Mouse (Mus musculus) neural tube, embryonic 11.5 days (tissue): Measurements from ENCODE around the gene Gm20388. TPM values are rescaled to one million over a fixed set of nuclear protein-coding genes. Genes with fewer than 3 reads are reported as not detected.
"Not testable (repeated sequence)": the region's sequence is repeated elsewhere in the genome, so short reads cannot be mapped to it uniquely, and the experiment has no call there.

Experiments used
- ATAC-seq: fragments of 200-750 bp; cut with Nextera tagmentation; 2 replicates; pipeline ENCODE4 v1.8.0; 2017; ENCODE audit warnings: moderate number of reproducible peaks, mild to moderate bottlenecking, moderate TSS enrichment, moderate library complexity; ENCODE audit not compliant: insufficient read depth, low FRiP score, low TSS enrichment
- DNase-seq: peaks from one replicate; pipeline ENCODE4 v3.0.0-alpha.2; 2015; ENCODE audit warnings: low spot score
- H3K27ac ChIP-seq: fragments of 300-500 bp; sonication (generic); 2 replicates; pipeline ENCODE4 v1.5.1; 2014; ENCODE audit warnings: low read depth, mild to moderate bottlenecking, low read length
- H3K27me3 ChIP-seq: fragments of 300-500 bp; sonication (generic); 2 replicates; pipeline ENCODE4 v1.6.1; 2014; ENCODE audit warnings: mild to moderate bottlenecking, low read length, mixed read lengths; ENCODE audit not compliant: control insufficient read depth, insufficient read depth
- H3K36me3 ChIP-seq: fragments of 300-500 bp; sonication (generic); 2 replicates; pipeline ENCODE4 v1.6.1; 2014; ENCODE audit warnings: mild to moderate bottlenecking, low read length, moderate library complexity, mixed read lengths; ENCODE audit not compliant: control insufficient read depth, insufficient read depth
- H3K4me1 ChIP-seq: fragments of 300-500 bp; sonication (generic); 2 replicates; pipeline ENCODE4 v1.6.1; 2014; ENCODE audit warnings: low read length, mixed read lengths; ENCODE audit not compliant: control insufficient read depth, insufficient read depth
- H3K4me2 ChIP-seq: fragments of 300-500 bp; sonication (generic); 2 replicates; pipeline ENCODE4 v1.6.1; 2014; ENCODE audit warnings: low read depth, mild to moderate bottlenecking, moderate library complexity
- H3K4me3 ChIP-seq: fragments of 300-500 bp; sonication (generic); 2 replicates; pipeline ENCODE4 v1.5.1; 2014; ENCODE audit warnings: low read depth, low read length
- H3K9ac ChIP-seq: fragments of 300-500 bp; sonication (generic); 2 replicates; pipeline ENCODE4 v1.6.1; 2014; ENCODE audit warnings: mild to moderate bottlenecking, low read length
- H3K9me3 ChIP-seq: fragments of 300-500 bp; sonication (generic); 2 replicates; pipeline ENCODE4 v1.6.1; 2016; ENCODE audit warnings: low read length; ENCODE audit not compliant: control insufficient read depth
- WGBS: fragments of 180-500 bp; shearing (Covaris S2); extraction: QIAGEN DNeasy Blood & Tissue Kit; methylation state at CpG from one replicate; pipeline ENCODE4 v1.1.7; 2014; 5-methylcytosine and 5-hydroxymethylcytosine counted together
- polyA plus RNA-seq: library from polyadenylated mRNA; unstranded; fragments of >200 nt; fragmentation: Nextera tagmentation; extraction: Ambion mirVana; gene quantifications from 2 replicates; pipeline ENCODE4 v1.2.1, GENCODE M21; 2014

Gm20388 gene
- polyA plus RNA-seq, 1 experiment from 2014 or later: not detected

DNA sequence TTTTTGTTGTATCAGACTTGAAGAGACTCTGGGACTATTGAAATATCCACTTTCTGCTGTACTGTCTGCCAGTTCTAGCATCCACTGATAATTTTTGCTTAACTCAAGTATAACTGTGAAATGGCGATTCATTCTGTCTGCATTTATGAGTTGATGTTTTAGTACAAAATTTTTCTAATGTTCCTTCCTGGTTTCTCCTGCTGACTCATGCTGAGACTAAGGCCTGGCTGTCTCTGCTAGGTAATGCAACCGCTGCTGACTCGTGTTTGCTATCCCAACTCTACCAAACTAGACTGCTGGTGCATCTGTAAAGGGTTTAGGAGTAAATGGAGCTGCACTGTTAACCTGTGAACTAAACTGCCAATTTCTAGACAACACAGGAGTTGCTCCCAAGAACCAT is 3556.8 kb downstream of the Gm20388 start:
- Histone ChIP-seq H3K4me2 (no peak overlapping the region), H3K36me3 (no peaks in the 10 kb centered on the region), H3K9ac (no peak overlapping the region), H3K27me3 (no peaks in the 10 kb centered on the region), H3K27ac (no peak overlapping the region), H3K9me3 (no peaks in the 10 kb centered on the region), H3K4me3 (no peak overlapping the region), H3K4me1 (no peaks in the 10 kb centered on the region)
- no peak for ATAC-seq
- 79% methylated on average over 3 of the region's 3 CpGs for WGBS
- DNase-seq: no peak

DNA sequence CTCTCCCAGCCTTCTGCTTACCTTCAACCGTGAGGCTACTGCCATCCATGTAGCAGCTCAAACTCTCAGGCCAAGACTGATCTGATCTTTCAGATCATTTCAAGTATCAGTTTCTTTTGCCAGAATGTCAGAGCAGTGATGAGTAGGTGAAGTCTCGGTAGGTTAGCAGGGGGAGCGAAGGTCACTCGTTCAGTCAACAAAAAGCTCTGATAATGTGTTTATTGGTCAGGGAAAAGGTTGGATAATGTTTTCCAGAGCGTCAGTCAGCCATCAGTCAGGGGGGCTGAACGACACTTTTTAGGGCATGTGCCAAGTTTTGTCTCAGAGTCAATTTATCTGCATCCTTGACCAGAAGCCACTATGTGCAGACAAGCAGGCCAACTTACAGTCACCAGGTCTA is 3562.3 kb downstream of the Gm20388 start:
- WGBS: 71% methylated on average over 6 of the region's 6 CpGs
- H3K9ac ChIP-seq, ATAC-seq, H3K4me1 ChIP-seq, DNase-seq, H3K4me2 ChIP-seq, H3K27me3 ChIP-seq, H3K27ac ChIP-seq, H3K9me3 ChIP-seq, H3K36me3 ChIP-seq, H3K4me3 ChIP-seq: not testable (repeated sequence)

DNA sequence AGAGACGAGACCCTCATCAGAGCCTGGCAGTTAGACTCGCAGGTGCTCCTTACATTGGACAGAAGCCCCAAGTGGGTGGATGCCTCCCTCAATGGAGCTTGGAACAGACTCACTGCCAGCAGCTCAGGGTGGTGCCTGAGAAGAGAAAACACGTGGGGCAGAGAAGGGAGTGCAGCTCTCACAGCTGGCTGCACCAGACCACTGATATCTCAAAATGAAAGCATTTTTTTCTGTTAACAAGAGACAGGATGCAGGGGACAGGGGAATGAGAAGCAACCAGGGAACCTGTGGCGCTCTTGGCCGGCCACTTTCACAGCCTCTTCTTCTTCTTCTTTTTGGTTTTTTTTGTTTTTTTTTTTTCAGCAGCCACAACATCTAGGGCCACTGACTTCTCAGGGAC is 3563.9 kb downstream of the Gm20388 start:
- H3K4me1 ChIP-seq, DNase-seq, H3K27ac ChIP-seq, H3K9me3 ChIP-seq, H3K4me2 ChIP-seq, H3K4me3 ChIP-seq, H3K36me3 ChIP-seq, H3K27me3 ChIP-seq, ATAC-seq, H3K9ac ChIP-seq: not testable (repeated sequence)
- 66% methylated on average over 5 of the region's 5 CpGs for WGBS

- H3K9ac ChIP-seq: peak overlapping the region; percentile 92
- peak overlapping the region; percentile 88 for H3K4me3 ChIP-seq
- H3K4me2 ChIP-seq: peak overlapping the region; percentile 81
- H3K9me3 ChIP-seq: no peaks in the 10 kb centered on the region
- H3K27ac ChIP-seq: no peak overlapping the region
- 0 out of 2 replicates have a peak, but pooled peaks cover 2% of the 10 kb centered on the region for H3K36me3 ChIP-seq
- DNase-seq (peak; percentile 47), ATAC-seq (peak; percentile 56)
- WGBS: 9% methylated on average over 34 of the region's 34 CpGs
- no peaks in the 10 kb centered on the region for H3K27me3 ChIP-seq
- peaks cover 7% of the 10 kb centered on the region for H3K4me1 ChIP-seq
Observed at GRCm38 (mm10) chr8:123476911-123477736, 3566.5 kb downstream of the Gm20388 start.

DNA sequence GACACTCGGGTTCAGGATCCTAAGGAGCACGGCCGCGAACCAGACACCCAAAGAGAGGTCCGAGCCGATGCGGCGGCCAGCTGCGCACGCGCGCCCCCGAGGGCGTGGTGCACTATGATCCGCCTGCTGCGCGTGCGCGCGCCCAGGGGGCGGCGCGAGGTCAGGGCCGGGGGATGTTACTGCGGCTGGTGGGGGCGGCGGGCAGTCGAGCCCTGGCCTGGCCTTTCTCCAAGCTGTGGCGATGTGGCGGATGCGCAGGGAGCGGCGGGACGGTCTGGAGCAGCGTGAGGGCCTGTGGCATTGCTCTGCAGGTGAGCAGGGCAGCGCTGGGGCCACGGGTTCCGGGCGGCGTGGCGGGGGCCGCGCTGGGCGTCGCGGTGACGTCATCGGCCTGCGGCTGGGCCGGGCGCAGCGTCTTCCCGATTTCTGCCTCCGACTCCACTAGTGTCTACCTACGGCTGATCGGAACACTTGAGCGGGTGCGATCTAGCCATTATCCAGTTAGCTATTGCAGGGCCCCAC is 3567.2 kb downstream of the Gm20388 start, which contains the start of gene Afg3l1:
TSS of gene Afg3l1 (plus strand) at position 167 of the 522 bp plus-strand sequence.
- DNase-seq: peak; percentile 97
- Histone ChIP-seq H3K9me3 (no peaks in the 10 kb centered on the region), H3K4me2 (peak within 1 kb of the TSS; percentile 81), H3K4me1 (peaks cover 7% of the 10 kb centered on the region), H3K4me3 (peak within 1 kb of the TSS; percentile 88), H3K27ac (peak within 1 kb of the TSS; percentile 92), H3K36me3 (0 out of 2 replicates have a peak, but pooled peaks cover 2% of the 10 kb centered on the region), H3K9ac (peak within 1 kb of the TSS; percentile 92), H3K27me3 (no peaks in the 10 kb centered on the region)
- ATAC-seq: peak; percentile 85
- under 1% methylated on average over 58 of the region's 58 CpGs for whole genome bisulfite sequencing

GRCm38 (mm10) chr8:123478456-123479218 is 3568.0 kb downstream of the Gm20388 start:
- Histone ChIP-seq H3K4me1 (peaks cover 7% of the 10 kb centered on the region), H3K36me3 (0 out of 2 replicates have a peak, but pooled peaks cover 2% of the 10 kb centered on the region), H3K4me2 (peak overlapping the region; percentile 81), H3K4me3 (peak overlapping the region; percentile 88), H3K27ac (no peak overlapping the region), H3K9me3 (no peaks in the 10 kb centered on the region), H3K27me3 (no peaks in the 10 kb centered on the region), H3K9ac (peak overlapping the region; percentile 92)
- ATAC-seq: no peak
- no peak for DNase-seq
- WGBS: 39% methylated on average over 16 of the region's 16 CpGs

- Histone ChIP-seq H3K4me1 (peaks cover 7% of the 10 kb centered on the region), H3K9me3 (no peaks in the 10 kb centered on the region), H3K36me3 (peaks cover 13% of the 10 kb centered on the region), H3K27ac (no peak overlapping the region), H3K4me3 (no peak overlapping the region), H3K4me2 (no peak overlapping the region), H3K27me3 (no peaks in the 10 kb centered on the region), H3K9ac (no peak overlapping the region)
- DNase-seq: no peak
- ATAC-seq: no peak
- WGBS: 89% methylated on average over 7 of the region's 7 CpGs
Observed at GRCm38 (mm10) chr8:123482627-123483026, 3572.0 kb downstream of the Gm20388 start.

DNA sequence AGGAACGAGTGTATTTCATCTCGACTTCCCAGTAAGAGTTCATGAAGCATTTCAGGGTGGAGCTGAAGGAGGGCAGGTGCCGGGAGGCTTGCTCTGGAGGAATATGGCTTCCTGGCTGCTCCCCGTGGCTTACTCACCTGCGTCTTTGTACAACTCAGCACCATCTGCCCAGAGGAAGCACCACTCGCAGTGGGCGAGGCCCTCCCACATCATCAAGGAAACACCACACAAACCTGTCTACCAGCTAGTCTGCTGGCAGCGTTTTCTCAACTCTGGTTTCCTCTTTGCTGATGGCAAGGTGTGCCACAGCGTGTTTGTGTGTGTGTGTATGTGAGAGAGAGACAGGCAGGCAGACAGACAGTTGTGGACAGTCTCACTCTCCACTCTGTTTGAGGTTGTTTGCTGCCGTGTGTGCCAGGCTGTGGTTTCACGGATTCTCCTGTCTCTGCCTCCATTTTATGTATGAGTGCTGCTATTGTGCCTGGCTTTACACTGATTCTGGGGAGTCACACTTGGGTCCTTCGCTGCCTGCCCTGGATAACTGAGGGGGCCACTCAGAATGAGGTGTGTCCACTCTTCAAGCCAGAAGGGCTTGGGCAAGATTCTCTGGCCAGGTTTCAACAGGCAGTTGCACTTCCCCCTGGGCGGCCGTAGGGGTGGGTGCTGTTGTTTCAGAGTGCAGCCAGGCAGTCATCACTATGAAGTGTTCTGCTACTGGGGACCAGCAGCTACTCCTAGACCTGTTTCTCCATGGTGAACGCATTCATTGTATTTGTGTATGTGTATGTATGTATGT is 3580.8 kb downstream of the Gm20388 start:
- 93% methylated on average over 15 of the region's 15 CpGs for WGBS
- no peaks in the 10 kb centered on the region for H3K9me3 ChIP-seq
- no peak overlapping the region for H3K4me2 ChIP-seq
- H3K4me1 ChIP-seq: no peaks in the 10 kb centered on the region
- H3K36me3 ChIP-seq: peaks cover 48% of the 10 kb centered on the region
- no peak overlapping the region for H3K4me3 ChIP-seq
- DNase-seq: no peak
- H3K27ac ChIP-seq: no peak overlapping the region
- no peak for ATAC-seq
- H3K27me3 ChIP-seq: no peaks in the 10 kb centered on the region
- no peak overlapping the region for H3K9ac ChIP-seq
